Mouse (Mus musculus) small intestine, adult 2 months (tissue): ENCODE results near the gene Mras. TPM values are rescaled to one million over a fixed set of nuclear protein-coding genes. Genes with fewer than 3 reads are reported as not detected.

Experiments used
- H3K27ac ChIP-seq: fragments of 200-500 bp; 2 replicates; pipeline ENCODE4 v1.5.1; 2012; ENCODE audit warnings: low read depth, low read length, control low read depth, inconsistent platforms; ENCODE audit not compliant: insufficient read depth
- H3K27me3 ChIP-seq: fragments of 200-500 bp; 2 replicates; pipeline ENCODE4 v1.6.1; 2012; ENCODE audit warnings: mild to moderate bottlenecking, moderate library complexity, low read length, inconsistent platforms; ENCODE audit not compliant: control insufficient read depth, insufficient read depth
- H3K36me3 ChIP-seq: fragments of 200-500 bp; 2 replicates; pipeline ENCODE4 v1.6.1; 2012; ENCODE audit warnings: mild to moderate bottlenecking, low read length, control low read depth, inconsistent platforms; ENCODE audit not compliant: control insufficient read depth, insufficient read depth
- H3K4me1 ChIP-seq: fragments of 200-500 bp; 2 replicates; pipeline ENCODE4 v1.6.1; 2012; ENCODE audit warnings: low read length, inconsistent platforms, mixed read lengths; ENCODE audit not compliant: control insufficient read depth, insufficient read depth, insufficient read length
- H3K4me3 ChIP-seq: fragments of 200-500 bp; 2 replicates; pipeline ENCODE4 v1.5.1; 2012; ENCODE audit warnings: low read depth, mild to moderate bottlenecking, control low read depth, inconsistent platforms, low read length, moderate library complexity
- CTCF ChIP-seq: fragments of 200-500 bp; IDR thresholded peaks from 2 replicates; pipeline ENCODE4 v1.5.1; 2012; ENCODE audit warnings: low read depth, mild to moderate bottlenecking, control low read depth, inconsistent platforms, low read length, moderate library complexity, mixed read lengths; ENCODE audit not compliant: insufficient replicate concordance, insufficient read length; ENCODE audit errors: extremely low read depth
- POLR2A ChIP-seq: fragments of 200-500 bp; IDR thresholded peaks from 2 replicates; pipeline ENCODE4 v1.6.1; 2012; ENCODE audit warnings: low read depth, mild to moderate bottlenecking, control low read depth, inconsistent platforms, low read length, moderate library complexity
- WGBS: fragments of 180-500 bp; shearing (Covaris S2); methylation state at CpG from one replicate; pipeline ENCODE4 v1.1.7; 2018; 5-methylcytosine and 5-hydroxymethylcytosine counted together
- polyA plus RNA-seq: library from polyadenylated mRNA; depleted of rRNA; stranded (reverse); fragments of >200 nt; gene quantifications from 2 replicates; pipeline ENCODE4 v1.2.3, GENCODE M21; 2012; rRNA removed

Mras gene
- polyA plus RNA-seq, 1 experiment: 2.6 TPM

GRCm38 (mm10) chr9:99341600-99341999 lies 95.6 kb downstream of the Mras start:
- Histone ChIP-seq H3K27me3 (no peaks in the 10 kb centered on the region), H3K4me1 (no peaks in the 10 kb centered on the region), H3K36me3 (no peaks in the 10 kb centered on the region), H3K27ac (no peak overlapping the region), H3K4me3 (no peak overlapping the region)
- WGBS: 22% methylated on average over 3 of the region's 3 CpGs
- TF ChIP-seq CTCF (no peak), POLR2A (no peak)

DNA sequence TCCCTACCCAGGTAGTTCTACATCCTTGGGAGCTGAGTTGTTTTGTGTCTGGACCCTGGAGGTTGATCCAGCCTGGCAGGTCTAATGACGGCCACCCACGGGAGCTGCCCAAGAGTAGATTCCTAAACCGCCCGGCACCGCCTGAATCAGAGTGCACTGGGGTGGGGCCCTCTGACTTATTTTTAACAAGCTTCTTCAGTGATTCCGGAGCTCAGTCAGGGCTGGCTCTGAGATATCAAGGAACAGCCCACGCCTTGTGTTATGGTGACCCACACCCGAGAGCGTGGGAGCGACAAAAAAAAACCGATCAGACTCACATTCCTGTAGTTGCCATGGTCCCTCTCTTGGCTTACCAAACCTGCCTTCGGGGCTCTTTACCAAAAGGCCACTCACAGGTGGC lies 97.1 kb downstream of the Mras start:
- no peak for TF ChIP-seq CTCF
- TF ChIP-seq POLR2A: no peak
- Histone ChIP-seq H3K27ac (no peak overlapping the region), H3K4me1 (no peaks in the 10 kb centered on the region), H3K36me3 (no peaks in the 10 kb centered on the region), H3K27me3 (no peaks in the 10 kb centered on the region), H3K4me3 (no peak overlapping the region)
- WGBS: 59% methylated on average over 12 of the region's 12 CpGs

DNA sequence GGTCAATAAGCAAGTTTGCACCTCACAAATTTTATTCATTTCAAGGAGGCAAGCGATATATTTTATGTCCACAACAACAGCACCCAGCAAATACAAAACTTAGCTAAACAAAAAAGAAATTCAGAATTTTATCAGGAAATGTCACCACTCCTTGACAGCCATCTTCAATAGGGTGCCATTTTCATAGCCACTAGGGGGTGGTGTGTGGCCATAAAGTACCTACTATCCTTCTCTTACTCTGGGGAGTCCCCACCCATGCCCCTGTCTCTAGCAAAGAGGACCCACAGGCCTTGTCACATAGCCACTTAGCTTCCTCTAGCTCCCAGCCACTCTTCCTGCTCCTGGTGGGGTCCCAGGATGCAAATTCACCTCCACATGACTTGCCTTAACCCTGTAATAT lies 98.0 kb downstream of the Mras start:
- no peaks in the 10 kb centered on the region for H3K36me3 ChIP-seq
- WGBS: 90% methylated on average over 1 of the region's 1 CpGs
- H3K4me1 ChIP-seq: no peaks in the 10 kb centered on the region
- no peaks in the 10 kb centered on the region for H3K27me3 ChIP-seq
- TF ChIP-seq CTCF (peak; percentile 12; the same call in 1 of the 2 replicates), POLR2A (no peak)
- H3K4me3 ChIP-seq: no peak overlapping the region
- no peak overlapping the region for H3K27ac ChIP-seq

DNA sequence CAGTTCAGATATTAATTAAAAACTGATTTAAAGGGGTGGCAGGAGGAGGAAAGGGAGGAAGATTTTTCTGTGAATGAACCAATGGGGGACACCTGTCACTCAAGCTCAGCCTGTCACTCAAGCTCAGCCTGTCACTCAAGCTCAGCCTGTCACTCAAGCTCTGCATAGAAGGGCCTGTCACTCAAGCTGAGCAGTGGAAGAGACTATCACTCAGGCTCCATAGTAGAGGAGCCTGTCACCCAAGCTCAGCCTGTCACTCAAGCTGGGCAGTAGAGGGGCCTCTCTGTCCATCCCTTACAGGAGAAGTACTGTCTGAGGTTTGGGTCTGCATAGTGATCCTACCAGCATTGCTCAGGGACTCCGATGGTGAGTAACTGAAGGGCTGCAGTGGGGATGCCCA lies 98.9 kb downstream of the Mras start:
- Histone ChIP-seq H3K4me1 (no peaks in the 10 kb centered on the region), H3K27me3 (no peaks in the 10 kb centered on the region), H3K27ac (no peak overlapping the region), H3K4me3 (no peak overlapping the region), H3K36me3 (no peaks in the 10 kb centered on the region)
- TF ChIP-seq POLR2A (no peak), CTCF (no peak)
- 95% methylated on average over 1 of the region's 1 CpGs for WGBS

GRCm38 (mm10) chr9:99336538-99336937 lies 100.6 kb downstream of the Mras start:
- H3K4me3 ChIP-seq: no peak overlapping the region
- 59% methylated on average over 4 of the region's 4 CpGs for WGBS
- TF ChIP-seq CTCF (no peak), POLR2A (no peak)
- no peak overlapping the region for H3K27ac ChIP-seq
- H3K36me3 ChIP-seq: no peaks in the 10 kb centered on the region
- no peaks in the 10 kb centered on the region for H3K27me3 ChIP-seq
- no peaks in the 10 kb centered on the region for H3K4me1 ChIP-seq

Other genes starting within 250 kb of the Mras start
- not detected in 2 replicates for gene Faiml, start 200.1 kb downstream of the Mras start, polyA plus RNA-seq
- 0.24 and 0.44 TPM in 2 replicates for gene Cep70, start 194.0 kb downstream of the Mras start, polyA plus RNA-seq
- gene Esyt3, start 78.8 kb downstream of the Mras start, polyA plus RNA-seq: 0.23 and 0.24 TPM in 2 replicates
- gene Nme9, start 14.1 kb upstream of the Mras start, polyA plus RNA-seq: 0.19 and 0.43 TPM in 2 replicates
- 5.9 and 9.5 TPM in 2 replicates for gene Armc8, start 131.5 kb upstream of the Mras start, polyA plus RNA-seq
- 4.3 and 11.9 TPM in 2 replicates for gene Dbr1, start 138.4 kb upstream of the Mras start, polyA plus RNA-seq
- 1.1 and 8.7 TPM in 2 replicates for gene A4gnt, start 175.1 kb upstream of the Mras start, polyA plus RNA-seq
- 1.2 and 1.4 TPM in 2 replicates for gene Dzip1l, start 192.1 kb upstream of the Mras start, polyA plus RNA-seq